8 mouse cellular contexts compared by ENCODE assay signal in genomic region chr7:113197161-113197775, GRCm38 (mm10). TPM values are rescaled to one million over a fixed set of nuclear protein-coding genes. Genes with fewer than 3 reads are reported as not detected.
DNase-seq lines count a peak whose midpoint lies in the region; ATAC-seq and TF ChIP-seq lines count a peak whose summit lies in the region.

No protein-coding gene starts in this region.

- 3% methylated on average over 10 of the region's 10 CpGs for WGBS in thymus, adult 2 months
- 37% methylated on average over 9 of the region's 10 CpGs for WGBS in embryonic facial prominence, embryonic 14.5 days
- 14% methylated on average over 10 of the region's 10 CpGs for WGBS in lung, postnatal 0 days
- WGBS in cerebellum, adult 2 months: 59% methylated on average over 10 of the region's 10 CpGs

- H3K36me3 ChIP-seq in thymus, adult 2 months (ENCODE audit: control insufficient read depth, insufficient read depth, low read length): no peaks in the 10 kb centered on the region
- H3K36me3 ChIP-seq in embryonic facial prominence, embryonic 14.5 days (ENCODE audit: control insufficient read depth, insufficient read depth, low read length): no peaks in the 10 kb centered on the region
- no peaks in the 10 kb centered on the region for H3K36me3 ChIP-seq in lung, postnatal 0 days (ENCODE audit: insufficient read depth, low read length)

- H3K4me3 ChIP-seq in thymus, adult 2 months (ENCODE audit: control insufficient read depth, insufficient read depth, low read length): peak overlapping the region; percentile 30
- no peak overlapping the region for H3K4me3 ChIP-seq in embryonic facial prominence, embryonic 14.5 days (ENCODE audit: low read depth, low read length)
- no peak overlapping the region for H3K4me3 ChIP-seq in lung, postnatal 0 days (ENCODE audit: low read depth, low read length)
- no peak overlapping the region for H3K4me3 ChIP-seq in cerebellum, adult 2 months (replicated peaks; ENCODE audit: insufficient read depth, low read depth, low read length)

- no peak for TF ChIP-seq CTCF in thymus, adult 2 months (IDR thresholded peaks at IDR 0.05; ENCODE audit: borderline replicate concordance, control insufficient read depth, extremely low read depth, insufficient read depth, low read length, poor library complexity)
- no peak for TF ChIP-seq CTCF in lung, postnatal 0 days (IDR thresholded peaks at IDR 0.05)
- TF ChIP-seq CTCF in cerebellum, adult 2 months (IDR thresholded peaks at IDR 0.05; ENCODE audit: borderline replicate concordance, insufficient read depth, low read depth, low read length): no peak

- peak; percentile 17 for DNase-seq in thymus, adult 2 months
- no peak for DNase-seq in thymus, postnatal 10 days (ENCODE audit: low spot score in 2 of 2)
- DNase-seq in embryonic facial prominence, embryonic 14.5 days (ENCODE audit: low spot score): peak; percentile 14
- peak; percentile 43 for DNase-seq in lung, postnatal 0 days (ENCODE audit: low spot score)
- DNase-seq in thymus, postnatal 36 days: peak; percentile 14 to 21
- DNase-seq in right cerebral cortex, postnatal 36 days (ENCODE audit: low spot score in 2 of 2): no peak
- DNase-seq in cerebellum, adult 2 months: no peak
- no peak for DNase-seq in cerebellum, adult 9-11 months

- no peak for TF ChIP-seq POLR2A in thymus, adult 2 months (IDR thresholded peaks at IDR 0.05; ENCODE audit: control insufficient read depth, extremely low read depth, insufficient read depth, low read length, poor library complexity)
- no peak for TF ChIP-seq POLR2A in cerebellum, adult 2 months (IDR thresholded peaks at IDR 0.05; ENCODE audit: borderline replicate concordance, insufficient read depth, low read length)

- H3K4me2 ChIP-seq in embryonic facial prominence, embryonic 14.5 days (ENCODE audit: low read depth, low read length): no peak overlapping the region
- no peak overlapping the region for H3K4me2 ChIP-seq in lung, postnatal 0 days (replicated peaks; ENCODE audit: low read depth, low read length)

- TF ChIP-seq EP300 in lung, postnatal 0 days (IDR thresholded peaks at IDR 0.05): no peak

- H3K4me1 ChIP-seq in thymus, adult 2 months (replicated peaks; ENCODE audit: control insufficient read depth, insufficient read depth, low read length): peaks cover 8% of the 10 kb centered on the region
- peaks cover 6% of the 10 kb centered on the region; the same call in 1 of the 2 replicates for H3K4me1 ChIP-seq in embryonic facial prominence, embryonic 14.5 days (ENCODE audit: control insufficient read depth, insufficient read depth, low read length)
- H3K4me1 ChIP-seq in lung, postnatal 0 days (ENCODE audit: insufficient read depth, low read depth, low read length): no peaks in the 10 kb centered on the region
- H3K4me1 ChIP-seq in cerebellum, adult 2 months (ENCODE audit: control insufficient read depth, insufficient read depth, low read length): 0 out of 2 replicates have a peak, but pooled peaks cover 2% of the 10 kb centered on the region

- H3K9ac ChIP-seq in embryonic facial prominence, embryonic 14.5 days (ENCODE audit: low read depth, low read length): no peak overlapping the region
- no peak overlapping the region for H3K9ac ChIP-seq in lung, postnatal 0 days (replicated peaks; ENCODE audit: low read depth)

- ATAC-seq in embryonic facial prominence, embryonic 14.5 days (ENCODE audit: low read depth): no peak
- ATAC-seq in lung, postnatal 0 days: no peak; the same call in 1 of the 2 replicates

- H3K27ac ChIP-seq in thymus, adult 2 months (ENCODE audit: control insufficient read depth, insufficient read depth, low read length): no peak overlapping the region
- no peak overlapping the region for H3K27ac ChIP-seq in embryonic facial prominence, embryonic 14.5 days (replicated peaks; ENCODE audit: low read depth, low read length)
- H3K27ac ChIP-seq in lung, postnatal 0 days (ENCODE audit: low read length): no peak overlapping the region
- no peak overlapping the region for H3K27ac ChIP-seq in cerebellum, adult 2 months (ENCODE audit: insufficient read depth, low read length)

- no peaks in the 10 kb centered on the region for H3K9me3 ChIP-seq in embryonic facial prominence, embryonic 14.5 days (ENCODE audit: control insufficient read depth, low read length)
- no peaks in the 10 kb centered on the region for H3K9me3 ChIP-seq in lung, postnatal 0 days (ENCODE audit: low read length)

- no peaks in the 10 kb centered on the region for H3K27me3 ChIP-seq in thymus, adult 2 months (ENCODE audit: control insufficient read depth, insufficient read depth, low read length)
- no peaks in the 10 kb centered on the region for H3K27me3 ChIP-seq in embryonic facial prominence, embryonic 14.5 days (replicated peaks; ENCODE audit: control insufficient read depth, insufficient read depth, low read length)
- H3K27me3 ChIP-seq in lung, postnatal 0 days (replicated peaks; ENCODE audit: insufficient read depth, low read length): no peaks in the 10 kb centered on the region
- H3K27me3 ChIP-seq in cerebellum, adult 2 months (ENCODE audit: control insufficient read depth, insufficient read depth, low read length): no peaks in the 10 kb centered on the region; the same call in 1 of the 2 replicates

RNA-seq across cellular contexts. Expression of gene Arntl, which starts 10.0 kb away (rescaled TPM):
- polyA plus RNA-seq in thymus, adult 2 months (2012; rRNA removed): 39.3 and 43.9 TPM in 2 replicates
- 8.5 and 9.6 TPM in 2 replicates for polyA plus RNA-seq in embryonic facial prominence, embryonic 14.5 days (2014; fragmentation: Nextera tagmentation; extraction: Ambion mirVana)
- polyA plus RNA-seq in lung, postnatal 0 days (2015; fragmentation: Nextera tagmentation; extraction: Ambion mirVana): 12.7 and 13.4 TPM in 2 replicates
- polyA plus RNA-seq in cerebellum, adult 2 months (2012; rRNA removed): 28.4 and 34.8 TPM in 2 replicates

Comparison
In these comparisons a context has a peak if more than half of its experiments do, and no peak if none do; other contexts are left out.
1. DNase-seq: peak in thymus, adult 2 months (single experiment), embryonic facial prominence, embryonic 14.5 days (single experiment), lung, postnatal 0 days (single experiment) and thymus, postnatal 36 days (2 of 2); none in thymus, postnatal 10 days (0 of 2), right cerebral cortex, postnatal 36 days (0 of 2), cerebellum, adult 2 months (0 of 2) and cerebellum, adult 9-11 months (single experiment).